Mouse (Mus musculus) left cerebral cortex, postnatal 25 days (tissue): ENCODE data around the gene Nrxn3. TPM values are rescaled to one million over a fixed set of nuclear protein-coding genes. Genes with fewer than 3 reads are reported as not detected.

Source experiments
- DNase-seq, 2 experiments: peaks; one replicate each; pipeline ENCODE4 v3.0.0; 2022; ENCODE audit warnings: low spot score in 2 of 2, mixed read lengths in 1 of 2
- intact Hi-C: fragments of 180-260 bp; cut with DNase I; formaldehyde crosslinking; loops from one replicate; pipeline ENCODE4 v1.15.1; 2025
- total RNA-seq, 2 experiments: library from RNA; stranded (reverse); gene quantifications; 2 replicates each; pipeline ENCODE4 v1.2.3; 2021

The Nrxn3 gene
- total RNA-seq, 2 experiments from 2014 or later, result 209 to 271 TPM

- DNase-seq, result peak in 1 of 2 experiments; percentile 75
These were observed 660.6 kb downstream of the Nrxn3 start for GRCm38 (mm10) chr12:89383254-89383653.

GRCm38 (mm10) chr12:89395121-89395792 is 672.6 kb downstream of the Nrxn3 start:
- intact Hi-C loops, result loop anchor here (1.0 to 10.0 kb wide), 4 partner anchors 18 to 990 kb away; no protein-coding TSS in a partner anchor
- peak; percentile 50 to 86 for DNase-seq

More at GRCm38 (mm10) chr12:89383254-89383653, 660.6 kb downstream of the Nrxn3 start:
- intact Hi-C loops, result loop anchor here (10.0 kb wide), 1 partner anchor 248 kb away; no protein-coding TSS in a partner anchor

GRCm38 (mm10) chr12:89436519-89436918 is 713.8 kb downstream of the Nrxn3 start:
- no peak for DNase-seq

GRCm38 (mm10) chr12:89442323-89443038 is 719.8 kb downstream of the Nrxn3 start:
- DNase-seq, result peak in 1 of 2 experiments; percentile 76
- intact Hi-C loops, result loop anchor here (2.0 to 5.0 kb wide), 2 partner anchors 48 to 110 kb away; no protein-coding TSS in a partner anchor

More at GRCm38 (mm10) chr12:89436519-89436918, 713.8 kb downstream of the Nrxn3 start:
- intact Hi-C loops, result no loop called here

- intact Hi-C loops, result no loop called here
- peak; percentile 68 to 82 for DNase-seq
These were observed 728.1 kb downstream of the Nrxn3 start for GRCm38 (mm10) chr12:89450667-89451298.

GRCm38 (mm10) chr12:89470226-89470625 is 747.5 kb downstream of the Nrxn3 start:
- DNase-seq, result no peak

GRCm38 (mm10) chr12:89471289-89471688 is 748.6 kb downstream of the Nrxn3 start:
- intact Hi-C loops, result no loop called here
- DNase-seq, result peak in 1 of 2 experiments; percentile 20

More at GRCm38 (mm10) chr12:89470226-89470625, 747.5 kb downstream of the Nrxn3 start:
- intact Hi-C loops, result no loop called here

- DNase-seq, result no peak
- intact Hi-C loops, result no loop called here
These were observed 749.2 kb downstream of the Nrxn3 start for GRCm38 (mm10) chr12:89471874-89472273.

- intact Hi-C loops, result no loop called here
- DNase-seq, result peak; percentile 65 to 78
These were observed 756.4 kb downstream of the Nrxn3 start for GRCm38 (mm10) chr12:89479096-89479495.

- intact Hi-C loops, result no loop called here
- no peak for DNase-seq
These were observed 759.5 kb downstream of the Nrxn3 start for GRCm38 (mm10) chr12:89482223-89482622.

- intact Hi-C loops, result loop anchor here (10.0 kb wide), 1 partner anchor 1821 kb away; no protein-coding TSS in a partner anchor
- no peak for DNase-seq
These were observed 781.4 kb downstream of the Nrxn3 start for GRCm38 (mm10) chr12:89504026-89504425.

- DNase-seq, result peak; percentile 70 to 76
- intact Hi-C loops, result loop anchor here (10.0 kb wide), 1 partner anchor 1820 kb away; no protein-coding TSS in a partner anchor
These were observed 782.6 kb downstream of the Nrxn3 start for GRCm38 (mm10) chr12:89505121-89505764.

GRCm38 (mm10) chr12:89508970-89509369 is 786.3 kb downstream of the Nrxn3 start:
- intact Hi-C loops, result loop anchor here (10.0 kb wide), 1 partner anchor 1816 kb away; no protein-coding TSS in a partner anchor
- no peak for DNase-seq

- peak; percentile 72 to 85 for DNase-seq
- intact Hi-C loops, result no loop called here
These were observed 791.1 kb downstream of the Nrxn3 start for GRCm38 (mm10) chr12:89513759-89514158.

GRCm38 (mm10) chr12:89516046-89516445 is 793.4 kb downstream of the Nrxn3 start:
- intact Hi-C loops, result no loop called here
- no peak for DNase-seq

- DNase-seq, result no peak
- intact Hi-C loops, result no loop called here
These were observed 808.1 kb downstream of the Nrxn3 start for GRCm38 (mm10) chr12:89530679-89531350.

- intact Hi-C loops, result loop anchor here (10.0 kb wide), 1 partner anchor 174 kb away; no protein-coding TSS in a partner anchor
- peak in 1 of 2 experiments; percentile 58 for DNase-seq
These were observed 828.6 kb downstream of the Nrxn3 start for GRCm38 (mm10) chr12:89551291-89551690.

GRCm38 (mm10) chr12:89553223-89553880 is 830.7 kb downstream of the Nrxn3 start:
- no peak for DNase-seq
- intact Hi-C loops, result loop anchor here (10.0 kb wide), 1 partner anchor 171 kb away; no protein-coding TSS in a partner anchor
